Mouse (Mus musculus) intestine, embryonic 16.5 days (tissue): ENCODE measurements at regions not wholly inside any gene's neighbourhood (a gene's known extent, or its start where the extent isn't known, plus 50 kb on each side); places are given as distances from the start of the nearest gene placed in this dataset.

Experiments
- ATAC-seq: fragments of 200-750 bp; cut with Nextera tagmentation; 2 replicates; pipeline ENCODE4 v1.8.0; 2017; ENCODE audit warnings: moderate TSS enrichment, moderate library complexity
- H3K27ac ChIP-seq: fragments of 300-500 bp; sonication (generic); 2 replicates; pipeline ENCODE4 v1.5.1; 2014; ENCODE audit warnings: mild to moderate bottlenecking, low read length
- H3K27me3 ChIP-seq: fragments of 300-500 bp; sonication (generic); replicated peaks from 2 replicates; pipeline ENCODE4 v1.6.1; 2014; ENCODE audit warnings: low read length, control low read depth, mixed read lengths; ENCODE audit not compliant: control insufficient read depth, insufficient read depth
- H3K36me3 ChIP-seq: fragments of 300-500 bp; sonication (generic); 2 replicates; pipeline ENCODE4 v1.6.1; 2014; ENCODE audit warnings: low read length, control low read depth; ENCODE audit not compliant: control insufficient read depth, insufficient read depth
- H3K4me1 ChIP-seq: fragments of 300-500 bp; sonication (generic); 2 replicates; pipeline ENCODE4 v1.6.1; 2014; ENCODE audit warnings: low read length, control low read depth, mixed read lengths; ENCODE audit not compliant: control insufficient read depth, insufficient read depth
- H3K4me2 ChIP-seq: fragments of 300-500 bp; sonication (generic); 2 replicates; pipeline ENCODE4 v1.6.1; 2014; ENCODE audit warnings: low read depth, low read length, control low read depth
- H3K4me3 ChIP-seq: fragments of 300-500 bp; sonication (generic); 2 replicates; pipeline ENCODE4 v1.5.1; 2014; ENCODE audit warnings: mild to moderate bottlenecking, low read length
- H3K9ac ChIP-seq: fragments of 300-500 bp; sonication (generic); 2 replicates; pipeline ENCODE4 v1.6.1; 2014; ENCODE audit warnings: low read depth, low read length
- H3K9me3 ChIP-seq: fragments of 300-500 bp; sonication (generic); 2 replicates; pipeline ENCODE4 v1.6.1; 2016; ENCODE audit warnings: low read length, control low read depth; ENCODE audit not compliant: control insufficient read depth
- WGBS: fragments of 180-500 bp; shearing (Covaris S2); extraction: QIAGEN DNeasy Blood & Tissue Kit; methylation state at CpG from one replicate; pipeline ENCODE4 v1.1.7; 2014; 5-methylcytosine and 5-hydroxymethylcytosine counted together

GRCm38 (mm10) chr17:62939171-62939570, 58.1 kb upstream of the Efna5 start:
- Histone ChIP-seq H3K27me3 (no peaks in the 10 kb centered on the region), H3K36me3 (no peaks in the 10 kb centered on the region), H3K4me1 (no peaks in the 10 kb centered on the region), H3K9ac (no peak overlapping the region), H3K4me2 (no peak overlapping the region), H3K9me3 (no peaks in the 10 kb centered on the region), H3K27ac (no peak overlapping the region), H3K4me3 (no peak overlapping the region)
- ATAC-seq: no peak
- 68% methylated on average over 4 of the region's 4 CpGs for WGBS
